ENCODE assay signal across 11 mouse cellular contexts in genomic region chr12:52186205-52186793, GRCm38 (mm10).
A peak's percentile ranks its signal among the peaks of the same experiment; 100 is the strongest.
DNase-seq lines count a peak whose midpoint lies in the region; ATAC-seq and TF ChIP-seq lines count a peak whose summit lies in the region.
"Had no signal": no experiment of that assay in that cellular context is flagged by ENCODE, and none has a peak within 500 bp of the region (broad histone marks: within the 10 kb centered on the region; RNA-seq: fewer than 3 reads in every experiment).

No protein-coding gene starts in this region.

- intact Hi-C loops in heart, adult 2 months (cut with DNase I) = no loop called here

- peak overlapping the region; percentile 79 for H3K27ac ChIP-seq in heart, embryonic 13.5 days (replicated peaks)
- H3K27ac ChIP-seq in heart, adult 2 months = no peak overlapping the region
- H3K27ac ChIP-seq in forebrain, postnatal 0 days (ENCODE audit: low read depth, low read length) = peak overlapping the region; percentile 62
- H3K27ac ChIP-seq in midbrain, embryonic 13.5 days = peak overlapping the region; percentile 54
- H3K27ac ChIP-seq: liver, embryonic 15.5 days had no signal

- no peaks in the 10 kb centered on the region for H3K79me2 ChIP-seq in heart, adult 2 months (replicated peaks; ENCODE audit: control insufficient read depth, insufficient read depth, low read length)

- H3K4me3 ChIP-seq in heart, embryonic 13.5 days = no peak overlapping the region
- H3K4me3 ChIP-seq in heart, adult 2 months = no peak overlapping the region
- H3K4me3 ChIP-seq in forebrain, postnatal 0 days (ENCODE audit: low read depth, low read length) = no peak overlapping the region
- H3K4me3 ChIP-seq in midbrain, embryonic 13.5 days (replicated peaks) = no peak overlapping the region
- H3K4me3 ChIP-seq: liver, embryonic 15.5 days had no signal

- TF ChIP-seq POLR2A in heart, adult 2 months (IDR thresholded peaks at IDR 0.05; ENCODE audit: insufficient read depth, low read depth, low read length) = no peak

- TF ChIP-seq CTCF in heart, adult 2 months (IDR thresholded peaks at IDR 0.05) = no peak
- no peak for TF ChIP-seq CTCF in forebrain, postnatal 0 days (IDR thresholded peaks at IDR 0.05; ENCODE audit: low read depth)

- H3K9me3 ChIP-seq in heart, embryonic 13.5 days = no peaks in the 10 kb centered on the region
- no peaks in the 10 kb centered on the region for H3K9me3 ChIP-seq in forebrain, postnatal 0 days (ENCODE audit: low read length)
- H3K9me3 ChIP-seq in midbrain, embryonic 13.5 days = no peaks in the 10 kb centered on the region
- H3K9me3 ChIP-seq: liver, embryonic 15.5 days had no signal

- H3K4me2 ChIP-seq in heart, embryonic 13.5 days = peak overlapping the region; percentile 27; the same call in 1 of the 2 replicates
- no peak overlapping the region for H3K4me2 ChIP-seq in forebrain, postnatal 0 days (ENCODE audit: low read depth)
- H3K4me2 ChIP-seq in midbrain, embryonic 13.5 days (replicated peaks) = no peak overlapping the region
- H3K4me2 ChIP-seq: liver, embryonic 15.5 days had no signal

- H3K36me3 ChIP-seq in heart, embryonic 13.5 days = no peaks in the 10 kb centered on the region
- H3K36me3 ChIP-seq in heart, adult 2 months (ENCODE audit: control insufficient read depth, insufficient read depth, low read length) = no peaks in the 10 kb centered on the region
- no peaks in the 10 kb centered on the region for H3K36me3 ChIP-seq in forebrain, postnatal 0 days (ENCODE audit: insufficient read depth)
- H3K36me3 ChIP-seq in midbrain, embryonic 13.5 days = no peaks in the 10 kb centered on the region
- H3K36me3 ChIP-seq: liver, embryonic 15.5 days had no signal

- 31% methylated on average over 1 of the region's 1 CpGs for WGBS in heart, embryonic 13.5 days
- WGBS in heart, adult 2 months = 77% methylated on average over 1 of the region's 1 CpGs
- WGBS in forebrain, postnatal 0 days = 14% methylated on average over 1 of the region's 1 CpGs
- WGBS in midbrain, embryonic 13.5 days = 8% methylated on average over 1 of the region's 1 CpGs

- DNase-seq in heart, adult 2 months = no peak
- peak; percentile 12 for DNase-seq in embryo, embryonic 11 days
- DNase-seq in forebrain, postnatal 0 days = peak; percentile 20
- DNase-seq in gastrocnemius, postnatal 25 days = no peak
- no peak for DNase-seq in gastrocnemius, adult 18-20 months (ENCODE audit: low spot score)
- no peak for DNase-seq in layer of hippocampus, adult 11-12 months (ENCODE audit: low spot score)
- DNase-seq: cerebellum, postnatal 25 days; kidney, adult 9 months had no signal

- H3K9ac ChIP-seq in heart, embryonic 13.5 days = no peak overlapping the region
- no peak overlapping the region for H3K9ac ChIP-seq in heart, adult 2 months (ENCODE audit: low read depth, low read length)
- no peak overlapping the region for H3K9ac ChIP-seq in forebrain, postnatal 0 days
- H3K9ac ChIP-seq in midbrain, embryonic 13.5 days (replicated peaks) = no peak overlapping the region
- H3K9ac ChIP-seq: liver, embryonic 15.5 days had no signal

- ATAC-seq in heart, embryonic 13.5 days (ENCODE audit: extremely low read depth, insufficient number of reproducible peaks, low FRiP score, low TSS enrichment) = no peak
- ATAC-seq in forebrain, postnatal 0 days = peak; percentile 69
- peak; percentile 74 for ATAC-seq in midbrain, embryonic 13.5 days

- H3K4me1 ChIP-seq in heart, embryonic 13.5 days = peaks cover 19% of the 10 kb centered on the region
- H3K4me1 ChIP-seq in heart, adult 2 months (ENCODE audit: control insufficient read depth, insufficient read depth, low read length) = no peaks in the 10 kb centered on the region; the same call in 1 of the 2 replicates
- 0 out of 2 replicates have a peak, but pooled peaks cover 9% of the 10 kb centered on the region for H3K4me1 ChIP-seq in forebrain, postnatal 0 days (ENCODE audit: insufficient read depth)
- H3K4me1 ChIP-seq in midbrain, embryonic 13.5 days (replicated peaks) = peaks cover 18% of the 10 kb centered on the region
- H3K4me1 ChIP-seq: liver, embryonic 15.5 days had no signal

- no peak for TF ChIP-seq EP300 in heart, adult 2 months (IDR thresholded peaks at IDR 0.05; ENCODE audit: insufficient read depth, low read depth, low read length)

- H3K27me3 ChIP-seq in heart, embryonic 13.5 days (replicated peaks) = no peaks in the 10 kb centered on the region
- no peaks in the 10 kb centered on the region for H3K27me3 ChIP-seq in heart, adult 2 months (ENCODE audit: control insufficient read depth, insufficient read depth, low read length)
- H3K27me3 ChIP-seq in forebrain, postnatal 0 days (ENCODE audit: insufficient read depth, low read length) = no peaks in the 10 kb centered on the region
- H3K27me3 ChIP-seq in midbrain, embryonic 13.5 days = no peaks in the 10 kb centered on the region
- H3K27me3 ChIP-seq: liver, embryonic 15.5 days had no signal

Comparison
In these comparisons a context has a peak if more than half of its experiments do, and no peak if none do; other contexts are left out.
1. DNase-seq: peak in embryo, embryonic 11 days (single experiment) and forebrain, postnatal 0 days (single experiment); none in heart, adult 2 months (0 of 2), gastrocnemius, postnatal 25 days (single experiment), gastrocnemius, adult 18-20 months (single experiment) and layer of hippocampus, adult 11-12 months (single experiment).